Mouse (Mus musculus) layer of hippocampus, adult 18-20 months (tissue): ENCODE data around the gene Klhl36. TPM values are rescaled to one million over a fixed set of nuclear protein-coding genes. Genes with fewer than 3 reads are reported as not detected.

Source experiments
- DNase-seq, 2 experiments: peaks; one replicate each; pipeline ENCODE4 v3.0.0; 2022; ENCODE audit warnings: low spot score in 2 of 2
- long read RNA-seq: library from polyadenylated mRNA; stranded (forward); transcript quantifications from one replicate; pipeline ENCODE4 v2.0.0, GENCODE M21; 2021
- total RNA-seq, 2 experiments: library from RNA; stranded (reverse); gene quantifications; 2 replicates each; pipeline ENCODE4 v1.2.3; 2021

Klhl36 gene
- 1 to 10 TPM; 8.1 to 8.6 TPM for total RNA-seq
- long read RNA-seq, transcript Klhl36-201 (5 exons, 2,181 nt), result major isoform, 6 of 8 reads
- long read RNA-seq, partial matches to known transcripts, result 1 of 8 reads
- long read RNA-seq, other reads (novel, unspliced or antisense), result 1 of 8 reads

DNA sequence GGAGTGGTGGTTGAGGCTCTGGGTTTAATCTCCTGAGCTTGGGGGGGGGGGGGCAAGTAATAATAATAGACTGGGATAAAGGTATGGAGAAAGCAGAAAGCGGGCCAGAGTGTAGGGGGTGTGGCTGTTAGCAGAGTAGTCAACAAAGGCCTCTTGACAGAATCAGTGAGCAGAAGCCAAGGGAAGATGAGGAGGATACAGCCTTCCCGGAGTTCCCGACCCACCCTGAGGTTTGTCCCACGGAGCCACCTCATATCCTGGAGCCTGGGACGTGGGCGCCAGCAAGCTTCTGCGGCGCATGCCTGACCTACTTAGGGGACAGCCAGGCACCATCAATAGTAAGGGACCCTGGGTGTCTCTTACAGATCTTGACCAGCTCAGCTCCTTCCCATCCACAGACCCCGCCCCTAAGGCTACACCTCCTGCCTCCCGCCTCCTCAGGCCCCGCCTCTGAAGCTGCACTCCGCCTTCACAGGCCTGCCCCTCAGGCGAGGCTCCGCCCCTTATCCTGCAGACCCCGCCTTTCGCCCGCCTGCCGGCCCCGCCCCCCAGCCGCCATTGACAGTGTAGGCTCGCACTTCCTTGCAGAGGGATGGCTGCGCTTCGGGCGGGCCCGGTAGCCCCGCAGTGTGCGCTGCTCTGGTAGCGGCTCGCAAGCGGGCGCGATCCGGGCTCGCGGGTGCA, at the start of gene Klhl36:
Gene Klhl36, plus strand, starts transcription at position 561 of the 684 bp plus-strand sequence.
- DNase-seq, result peak; percentile 95 to 96

DNA sequence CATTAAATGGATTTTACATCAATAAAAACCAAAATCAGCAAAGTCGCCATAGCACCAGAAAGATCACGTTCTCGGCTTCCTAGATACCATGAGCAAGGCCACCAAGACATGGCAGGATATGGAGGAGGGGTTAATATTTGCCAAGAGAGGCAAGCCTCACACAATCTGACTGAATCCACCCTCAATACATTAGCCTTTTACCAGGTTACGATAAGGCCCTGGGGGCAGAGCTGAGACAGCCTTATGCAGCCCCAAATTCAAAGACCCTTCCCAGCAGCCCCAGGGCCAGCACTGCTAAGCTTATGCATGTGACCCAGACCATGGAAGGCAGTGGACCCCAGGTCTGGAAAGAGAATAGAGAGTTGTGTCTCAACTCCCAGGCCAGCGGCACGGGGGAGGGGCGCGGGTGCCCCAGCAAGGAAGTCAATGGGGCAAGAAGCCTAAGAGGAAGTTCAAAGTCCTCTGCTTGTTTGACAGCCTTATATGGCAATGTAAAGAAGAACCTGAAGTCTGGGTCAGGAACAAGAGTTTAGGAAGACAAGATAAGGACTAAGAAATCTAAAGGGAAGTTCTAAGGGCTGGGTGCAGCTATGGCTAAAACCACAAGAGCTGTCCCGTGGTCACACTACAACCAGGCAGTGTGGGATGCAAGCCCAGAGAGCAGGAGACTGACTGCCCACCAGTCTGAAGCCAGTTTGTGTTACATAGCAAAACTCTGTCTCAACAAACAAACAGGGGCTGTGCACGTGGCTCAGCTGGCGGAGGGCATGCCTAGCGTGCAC, 49.2 kb upstream of the Klhl36 start:
- no peak for DNase-seq

GRCm38 (mm10) chr8:119816219-119816618, 45.8 kb upstream of the Klhl36 start:
- DNase-seq, result no peak

- DNase-seq, result no peak
Observed at GRCm38 (mm10) chr8:119817446-119817845, 44.6 kb upstream of the Klhl36 start.

GRCm38 (mm10) chr8:119819316-119819715, 42.8 kb upstream of the Klhl36 start:
- DNase-seq, result no peak

- DNase-seq, result no peak
Observed at GRCm38 (mm10) chr8:119819976-119820375, 42.1 kb upstream of the Klhl36 start.

DNA sequence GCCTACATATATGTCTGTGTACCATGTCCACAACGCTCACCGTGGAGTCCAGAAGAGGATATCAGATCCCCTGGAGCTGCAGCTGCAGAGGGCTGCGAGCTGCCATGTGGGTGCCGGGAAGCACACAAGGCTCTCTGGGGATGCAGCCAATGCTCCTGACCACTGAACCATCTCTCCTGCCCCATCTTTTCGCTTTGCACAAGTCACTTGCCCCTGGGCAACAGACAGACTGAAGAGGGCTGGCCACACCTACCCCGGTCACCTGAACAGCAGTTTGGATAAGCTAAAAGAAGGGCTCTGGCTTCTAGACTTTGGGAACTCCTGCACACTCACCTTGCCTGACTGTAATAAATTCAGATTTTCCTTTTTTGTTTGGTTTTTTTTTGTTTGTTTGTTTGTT, 40.4 kb upstream of the Klhl36 start:
- DNase-seq, result no peak

GRCm38 (mm10) chr8:119823278-119823677, 38.8 kb upstream of the Klhl36 start:
- no peak for DNase-seq

GRCm38 (mm10) chr8:119824100-119824499, 38.0 kb upstream of the Klhl36 start:
- DNase-seq, result peak in 1 of 2 experiments; percentile 67

DNA sequence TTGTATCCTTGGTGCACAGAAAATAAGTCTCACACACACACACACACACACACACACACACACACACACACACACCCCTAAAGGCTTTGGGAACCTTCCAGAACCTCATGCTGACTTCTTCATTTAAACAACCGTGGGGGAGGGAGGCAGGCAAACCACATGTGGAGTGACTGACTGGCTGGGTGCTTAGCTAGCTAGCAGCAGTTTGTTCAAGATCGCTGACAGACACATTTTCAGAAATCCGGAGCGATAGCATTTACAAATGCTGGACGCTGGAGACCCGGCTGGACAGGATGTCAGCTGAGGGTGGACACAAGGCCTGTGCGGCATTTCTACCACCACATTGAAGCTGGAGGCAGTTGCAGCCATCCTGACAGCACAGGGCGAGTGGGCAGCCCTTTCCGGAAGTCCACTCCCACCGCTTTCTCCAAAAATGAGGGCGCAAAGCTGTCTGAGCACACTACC, 37.2 kb upstream of the Klhl36 start:
- DNase-seq, result no peak

DNA sequence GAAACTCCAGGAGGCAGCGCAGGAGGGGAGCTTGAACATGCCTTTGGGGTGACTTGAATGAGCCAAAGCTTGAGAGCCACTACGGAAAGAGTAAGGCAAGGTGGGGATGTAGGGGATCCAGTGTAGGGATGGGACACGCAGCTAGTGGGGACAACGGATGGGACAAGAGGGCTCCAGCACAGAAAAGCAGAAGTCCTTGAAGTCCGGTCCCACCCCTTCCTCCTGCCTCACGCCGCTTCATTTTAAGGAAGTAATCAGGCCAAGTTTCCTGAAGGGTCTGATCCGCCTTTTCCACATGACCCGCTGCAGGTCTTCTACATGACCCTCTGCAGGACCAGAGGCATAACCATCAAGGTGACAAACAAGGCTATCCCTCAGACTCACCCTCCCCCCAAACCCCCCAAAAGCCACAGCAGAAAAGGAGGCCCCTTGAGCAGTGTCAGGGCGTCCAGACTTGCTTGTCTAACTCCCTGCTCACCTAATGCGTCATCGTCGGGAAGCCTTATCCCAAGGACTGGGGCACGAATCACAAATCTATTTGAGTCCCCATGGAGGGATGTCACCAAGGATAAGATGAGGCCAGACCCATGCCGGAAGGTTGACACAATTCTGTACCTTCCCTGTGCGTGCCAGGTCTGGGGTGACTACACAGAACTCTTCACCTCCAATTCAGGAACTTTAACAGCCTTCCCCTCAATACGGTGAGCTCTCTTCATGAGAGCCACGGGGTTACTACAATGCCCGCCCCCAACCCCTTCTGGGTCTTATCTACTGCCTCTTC, 35.9 kb upstream of the Klhl36 start:
- DNase-seq, result no peak

DNA sequence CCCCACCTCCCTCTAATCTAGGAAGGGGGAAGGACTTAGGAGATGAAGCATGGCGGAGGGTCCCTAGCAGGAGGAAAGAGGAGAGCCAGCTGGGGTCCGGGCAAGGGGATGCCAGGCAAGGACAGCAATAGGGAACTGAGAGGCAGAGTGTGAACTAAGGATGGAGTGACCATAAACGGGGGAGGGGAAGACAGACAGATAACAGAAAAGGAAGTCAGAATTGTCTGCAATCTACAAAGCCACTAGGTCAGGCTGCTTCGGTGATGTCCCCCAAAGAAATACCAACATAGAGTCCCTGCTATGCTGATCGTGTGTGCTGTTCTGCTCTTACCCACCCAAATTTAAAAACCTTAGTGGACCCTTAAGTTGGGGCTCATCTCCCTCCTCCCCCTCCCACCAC, 35.1 kb upstream of the Klhl36 start:
- no peak for DNase-seq

- no peak for DNase-seq
Observed at GRCm38 (mm10) chr8:119827721-119828153, 34.3 kb upstream of the Klhl36 start.

- no peak for DNase-seq
Observed at GRCm38 (mm10) chr8:119829015-119829414, 33.1 kb upstream of the Klhl36 start.

GRCm38 (mm10) chr8:119829420-119829819, 32.6 kb upstream of the Klhl36 start:
- no peak for DNase-seq

DNA sequence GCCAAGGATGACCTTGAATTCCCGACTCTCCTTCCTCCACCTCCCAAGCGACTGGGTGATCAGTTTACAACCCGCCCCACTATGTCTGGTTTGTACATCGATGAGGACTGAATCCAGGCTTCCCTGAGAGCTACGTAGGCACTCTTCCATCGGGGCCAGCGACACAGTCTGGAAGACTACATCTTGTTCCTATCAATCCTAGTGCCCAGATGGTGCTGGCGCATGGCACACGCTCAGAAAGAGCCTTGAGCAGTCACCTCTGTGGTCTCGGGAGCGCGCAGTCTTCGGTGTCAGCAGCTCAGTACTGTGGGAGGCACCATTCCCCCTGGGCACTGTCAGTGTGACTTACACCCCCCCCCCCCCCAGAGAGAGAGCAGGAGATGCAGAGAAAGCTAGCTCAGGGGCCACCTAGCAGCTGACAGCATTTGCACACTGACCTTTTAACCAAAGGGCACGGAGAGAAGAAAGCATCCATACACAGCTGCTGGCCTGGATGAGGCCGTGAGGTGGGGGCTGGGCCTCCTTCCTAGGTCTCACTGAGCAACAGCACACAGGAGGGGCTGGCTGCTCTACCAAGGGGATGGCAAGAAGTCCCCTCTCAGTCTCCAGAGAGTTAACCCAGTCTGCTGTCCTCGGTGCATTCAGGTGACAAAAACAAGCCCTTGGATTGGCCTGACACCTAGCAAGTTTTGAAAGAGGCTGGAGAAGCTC, 32.0 kb upstream of the Klhl36 start:
- peak in 1 of 2 experiments; percentile 74 for DNase-seq

DNA sequence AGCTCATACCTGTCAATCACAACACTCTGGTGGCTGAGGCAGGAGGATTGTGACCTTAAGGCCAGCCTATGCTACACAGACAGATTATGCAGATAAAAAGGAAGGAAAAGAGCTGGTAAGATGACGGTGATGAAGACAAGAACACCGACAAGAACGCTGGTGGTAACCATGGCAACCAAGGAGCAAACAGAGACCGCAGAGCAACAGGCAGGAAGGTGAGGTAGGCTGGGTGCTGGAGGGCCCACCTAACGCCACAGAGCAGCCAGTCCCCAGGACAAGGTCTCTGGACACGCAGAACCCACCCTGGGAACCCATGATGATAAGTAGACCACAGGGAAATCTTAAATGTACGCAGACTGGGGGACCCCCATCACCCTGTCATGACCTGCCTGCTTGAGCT, 31.5 kb upstream of the Klhl36 start:
- DNase-seq, result no peak

- no peak for DNase-seq
Observed at GRCm38 (mm10) chr8:119831336-119831995, 30.6 kb upstream of the Klhl36 start.

GRCm38 (mm10) chr8:119832101-119832617, 29.9 kb upstream of the Klhl36 start:
- DNase-seq, result no peak

DNA sequence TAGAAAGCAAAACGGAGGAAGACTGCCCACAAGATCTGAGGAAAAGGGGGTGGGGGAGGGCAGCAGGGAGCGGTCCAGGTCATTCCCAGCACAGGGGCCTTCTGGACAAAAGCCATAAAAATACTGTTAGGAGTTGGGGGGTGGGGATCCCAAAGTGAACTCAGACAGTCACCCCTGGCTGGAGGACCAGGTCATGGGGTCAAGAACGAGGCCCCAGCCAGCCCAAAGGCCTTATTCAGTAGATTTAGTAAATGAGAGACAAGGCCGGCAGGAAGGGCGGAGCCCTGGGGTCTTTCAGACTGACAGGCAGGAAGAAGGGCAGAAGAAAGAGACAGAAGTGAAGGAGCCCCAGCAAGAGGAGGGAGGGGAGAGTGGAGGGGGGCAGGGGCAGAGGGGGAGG, 29.1 kb upstream of the Klhl36 start:
- no peak for DNase-seq
